Mouse (Mus musculus) spleen, adult 12 weeks (tissue): ENCODE data around the gene Adat3.
"Not testable (repeated sequence)": the region's sequence is repeated elsewhere in the genome, so short reads cannot be mapped to it uniquely, and the experiment has no call there.

Experiments
- DNase-seq: peaks from one replicate; pipeline ENCODE4 v3.0.0; 2022; ENCODE audit warnings: low spot score

Adat3 gene

GRCm38 (mm10) chr10:80578131-80578750 is 24.4 kb upstream of the Adat3 start:
- peak; percentile 85 for DNase-seq

- DNase-seq, result peak; percentile 75
These were observed 23.8 kb upstream of the Adat3 start for GRCm38 (mm10) chr10:80578911-80579310.

- DNase-seq, result no peak
These were observed 19.6 kb upstream of the Adat3 start for GRCm38 (mm10) chr10:80583047-80583446.

- DNase-seq, result no peak
These were observed 18.6 kb upstream of the Adat3 start for GRCm38 (mm10) chr10:80584045-80584488.

GRCm38 (mm10) chr10:80584642-80585552 is 17.8 kb upstream of the Adat3 start:
- no peak for DNase-seq

GRCm38 (mm10) chr10:80585581-80585980 is 17.1 kb upstream of the Adat3 start:
- DNase-seq, result no peak

GRCm38 (mm10) chr10:80586407-80587304 is 16.0 kb upstream of the Adat3 start:
- DNase-seq, result no peak

- DNase-seq, result no peak
These were observed 15.4 kb upstream of the Adat3 start for GRCm38 (mm10) chr10:80587305-80587657.

GRCm38 (mm10) chr10:80589127-80589878 is 13.4 kb upstream of the Adat3 start:
- DNase-seq, result no peak

GRCm38 (mm10) chr10:80589879-80590854 is 12.5 kb upstream of the Adat3 start, which contains the start of gene Abhd17a:
Gene Abhd17a, minus strand, starts transcription at chr10:80590341.
- peak; percentile 89 for DNase-seq

- no peak for DNase-seq
These were observed 6.4 kb upstream of the Adat3 start for GRCm38 (mm10) chr10:80596318-80596717.

GRCm38 (mm10) chr10:80603364-80603763 is 684 bp downstream of the Adat3 start:
- DNase-seq, result no peak

- DNase-seq, result peak; percentile 56
These were observed 1.4 kb downstream of the Adat3 start for GRCm38 (mm10) chr10:80604001-80604509.

- no peak for DNase-seq
These were observed 2.3 kb downstream of the Adat3 start for GRCm38 (mm10) chr10:80604988-80605387.

- DNase-seq, result not testable (repeated sequence)
These were observed 3.0 kb downstream of the Adat3 start, which contains the start of gene Gm49322 for GRCm38 (mm10) chr10:80605721-80606120. Gene Gm49322, plus strand, starts transcription at chr10:80606021.

- no peak for DNase-seq
These were observed 3.6 kb downstream of the Adat3 start for GRCm38 (mm10) chr10:80606306-80606705.

- DNase-seq, result no peak
These were observed 4.2 kb downstream of the Adat3 start for GRCm38 (mm10) chr10:80606737-80607350.

- DNase-seq, result no peak
These were observed 5.8 kb downstream of the Adat3 start for GRCm38 (mm10) chr10:80608435-80608834.

GRCm38 (mm10) chr10:80609269-80609924 is 6.7 kb downstream of the Adat3 start:
- no peak for DNase-seq
